ENCODE assay signal across 21 mouse cellular contexts in the genomic region with DNA sequence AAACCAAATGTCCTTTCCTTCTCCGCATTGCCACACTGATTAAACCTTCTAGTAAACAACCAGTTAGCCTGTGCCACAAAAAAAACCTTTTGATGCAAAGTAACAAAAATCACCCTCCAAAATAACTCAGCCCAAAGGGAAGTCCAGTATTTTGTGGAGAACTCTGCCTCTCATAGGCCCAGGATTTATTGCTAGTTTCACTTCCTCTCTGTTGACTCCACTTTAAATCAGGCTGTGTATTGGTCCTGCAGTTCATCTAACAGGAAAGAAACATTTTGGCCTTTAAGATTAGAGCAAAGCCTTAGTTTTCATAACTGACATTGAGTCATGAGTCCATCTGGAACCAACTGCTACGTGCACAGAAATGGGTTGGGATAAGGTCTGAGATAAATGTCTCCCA.
A peak's percentile ranks its signal among the peaks of the same experiment; 100 is the strongest.
DNase-seq lines count a peak whose midpoint lies in the region; TF ChIP-seq lines count a peak whose summit lies in the region.
"Had no signal": no experiment of that assay in that cellular context is flagged by ENCODE, and none has a peak within 500 bp of the region (broad histone marks: within the 10 kb centered on the region; RNA-seq: fewer than 3 reads in every experiment).

No protein-coding gene starts in this region.

- H3K4me3 ChIP-seq in kidney, adult 2 months (ENCODE audit: insufficient read depth, low read depth, low read length), result no peak overlapping the region
- H3K4me3 ChIP-seq: embryonic facial prominence, embryonic 13.5 days; heart, embryonic 13.5 days; left cerebral cortex, adult 2 months; liver, embryonic 12.5 days; neural tube, embryonic 15.5 days had no signal

- no peak for TF ChIP-seq CTCF in kidney, adult 2 months (conservative IDR thresholded peaks at IDR 0.05; ENCODE audit: insufficient read depth, insufficient read length, low read depth, low read length)

- no peaks in the 10 kb centered on the region for H3K36me3 ChIP-seq in kidney, adult 2 months (ENCODE audit: control insufficient read depth, insufficient read depth, low read length)
- H3K36me3 ChIP-seq in splenic B cell, adult 2 months (ENCODE audit: control insufficient read depth, insufficient read depth, low read length, poor library complexity, severe bottlenecking), result no peaks in the 10 kb centered on the region
- H3K36me3 ChIP-seq: embryonic facial prominence, embryonic 13.5 days; heart, embryonic 13.5 days; liver, embryonic 12.5 days; neural tube, embryonic 15.5 days had no signal

- H3K27ac ChIP-seq in kidney, adult 2 months (ENCODE audit: insufficient read depth, low read depth, low read length), result no peak overlapping the region
- H3K27ac ChIP-seq: embryonic facial prominence, embryonic 13.5 days; heart, embryonic 13.5 days; left cerebral cortex, adult 2 months; liver, embryonic 12.5 days; neural tube, embryonic 15.5 days; stomach, postnatal 0 days had no signal

- peak; percentile 26 for DNase-seq in kidney, adult 2 months
- DNase-seq in kidney, postnatal 4 days, result no peak
- DNase-seq in spleen, postnatal 36 days (ENCODE audit: low spot score in 2 of 2), result peak; percentile 24 to 44
- no peak for DNase-seq in spleen, adult 18-20 months
- peak; percentile 9 for DNase-seq in kidney, postnatal 14 days
- DNase-seq in splenic B cell, adult 2 months (ENCODE audit: low read depth, low spot score), result peak; percentile 72
- no peak for DNase-seq in retina, postnatal 1 day
- DNase-seq in lung, postnatal 10 days, result no peak
- DNase-seq: cerebellum, postnatal 10 days; heart, adult 11 months; heart, postnatal 36 days; left cerebral cortex, postnatal 4 days; lung, adult 2 months; midbrain, embryonic 14.5 days; right cerebral cortex, postnatal 25 days had no signal

- no peaks in the 10 kb centered on the region for H3K4me1 ChIP-seq in kidney, adult 2 months (ENCODE audit: control insufficient read depth, insufficient read depth, low read length)
- H3K4me1 ChIP-seq: liver, embryonic 12.5 days; neural tube, embryonic 15.5 days had no signal

- no peak for TF ChIP-seq POLR2A in kidney, adult 2 months (IDR thresholded peaks at IDR 0.05; ENCODE audit: low read depth, low read length)

- H3K27me3 ChIP-seq in kidney, adult 2 months (replicated peaks; ENCODE audit: control insufficient read depth, insufficient read depth, low read length), result no peaks in the 10 kb centered on the region
- H3K27me3 ChIP-seq in splenic B cell, adult 2 months (ENCODE audit: control insufficient read depth, insufficient read depth, low read length, poor library complexity, severe bottlenecking), result no peaks in the 10 kb centered on the region
- H3K27me3 ChIP-seq: embryonic facial prominence, embryonic 13.5 days; heart, embryonic 13.5 days; liver, embryonic 12.5 days; neural tube, embryonic 15.5 days had no signal

- WGBS in kidney, adult 2 months, result 66% methylated on average over 2 of the region's 2 CpGs

Comparison
In these comparisons a context has a peak if more than half of its experiments do, and no peak if none do; other contexts are left out.
1. DNase-seq: peak in kidney, adult 2 months (single experiment), spleen, postnatal 36 days (2 of 2), kidney, postnatal 14 days (single experiment) and splenic B cell, adult 2 months (single experiment); none in kidney, postnatal 4 days (0 of 2), spleen, adult 18-20 months (0 of 2), retina, postnatal 1 day (single experiment) and lung, postnatal 10 days (single experiment).